Mouse (Mus musculus) layer of hippocampus, adult 2 months (tissue): ENCODE data around the gene 2610028H24Rik. TPM values are rescaled to one million over a fixed set of nuclear protein-coding genes. Genes with fewer than 3 reads are reported as not detected.

Source experiments
- DNase-seq, 2 experiments: peaks; one replicate each; pipeline ENCODE4 v3.0.0; 2022; ENCODE audit warnings: low spot score in 2 of 2
- H3K27ac ChIP-seq: fragments of 200-600 bp; 2 replicates; pipeline ENCODE4 v1.8.1; 2022
- H3K4me3 ChIP-seq: fragments of 200-600 bp; 2 replicates; pipeline ENCODE4 v1.8.1; 2022; ENCODE audit warnings: mild to moderate bottlenecking
- CTCF ChIP-seq: fragments of 200-600 bp; conservative IDR thresholded peaks from 2 replicates; pipeline ENCODE4 v1.8.1; 2022; ENCODE audit warnings: antibody characterized with exemption, mild to moderate bottlenecking, moderate library complexity
- total RNA-seq, 2 experiments: library from RNA; stranded (reverse); gene quantifications; 2 replicates each; pipeline ENCODE4 v1.2.3; 2021

The 2610028H24Rik gene
- total RNA-seq, 2 experiments from 2014 or later: not detected

DNA sequence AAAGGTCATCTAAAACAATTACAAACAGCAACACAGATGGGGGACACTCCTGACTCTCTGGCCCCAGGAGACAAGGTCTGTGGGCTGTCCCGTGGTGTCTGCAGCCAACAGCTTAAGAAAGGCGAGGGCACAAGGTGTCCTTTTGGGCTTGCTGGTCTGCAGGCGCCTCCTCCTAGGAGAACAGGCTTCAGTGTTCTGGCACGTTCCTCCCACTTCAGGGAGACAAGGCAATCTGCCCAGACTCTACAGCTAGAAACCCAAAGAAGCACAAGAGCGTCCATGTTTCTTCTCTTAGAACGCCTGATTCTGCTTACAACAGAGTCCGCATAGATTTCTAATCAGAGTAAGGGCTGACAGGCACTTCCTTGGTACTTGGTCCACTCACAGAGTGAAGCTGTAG lies 13.4 kb downstream of the 2610028H24Rik start:
- TF ChIP-seq CTCF: no peak
- DNase-seq: peak in 1 of 2 experiments; percentile 9
- Histone ChIP-seq H3K27ac (0 out of 2 replicates have a peak overlapping the region, but pooled peaks have one; percentile 39), H3K4me3 (no peak overlapping the region)

DNA sequence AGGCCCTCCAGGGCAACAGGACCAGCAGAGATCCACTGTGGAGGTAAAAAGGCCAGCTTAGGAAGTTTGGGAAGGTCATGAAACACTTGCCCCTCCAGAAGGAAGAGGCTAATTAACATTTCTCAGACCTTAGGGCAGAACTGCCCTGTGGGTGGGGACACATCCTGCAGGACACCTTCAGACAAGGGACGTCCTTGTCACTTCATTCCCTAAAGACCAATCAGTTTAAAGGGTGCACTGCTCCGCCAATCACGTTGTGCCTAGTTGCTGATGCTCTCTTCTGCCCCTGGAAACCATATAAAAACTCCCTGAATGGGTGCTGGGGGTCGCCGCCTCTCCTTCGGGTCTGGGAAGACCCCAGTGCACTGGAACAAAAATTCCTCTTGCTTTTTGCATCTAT lies 13.8 kb downstream of the 2610028H24Rik start:
- no peak for TF ChIP-seq CTCF
- H3K4me3 ChIP-seq: no peak overlapping the region
- 0 out of 2 replicates have a peak overlapping the region, but pooled peaks have one; percentile 39 for H3K27ac ChIP-seq
- no peak for DNase-seq

DNA sequence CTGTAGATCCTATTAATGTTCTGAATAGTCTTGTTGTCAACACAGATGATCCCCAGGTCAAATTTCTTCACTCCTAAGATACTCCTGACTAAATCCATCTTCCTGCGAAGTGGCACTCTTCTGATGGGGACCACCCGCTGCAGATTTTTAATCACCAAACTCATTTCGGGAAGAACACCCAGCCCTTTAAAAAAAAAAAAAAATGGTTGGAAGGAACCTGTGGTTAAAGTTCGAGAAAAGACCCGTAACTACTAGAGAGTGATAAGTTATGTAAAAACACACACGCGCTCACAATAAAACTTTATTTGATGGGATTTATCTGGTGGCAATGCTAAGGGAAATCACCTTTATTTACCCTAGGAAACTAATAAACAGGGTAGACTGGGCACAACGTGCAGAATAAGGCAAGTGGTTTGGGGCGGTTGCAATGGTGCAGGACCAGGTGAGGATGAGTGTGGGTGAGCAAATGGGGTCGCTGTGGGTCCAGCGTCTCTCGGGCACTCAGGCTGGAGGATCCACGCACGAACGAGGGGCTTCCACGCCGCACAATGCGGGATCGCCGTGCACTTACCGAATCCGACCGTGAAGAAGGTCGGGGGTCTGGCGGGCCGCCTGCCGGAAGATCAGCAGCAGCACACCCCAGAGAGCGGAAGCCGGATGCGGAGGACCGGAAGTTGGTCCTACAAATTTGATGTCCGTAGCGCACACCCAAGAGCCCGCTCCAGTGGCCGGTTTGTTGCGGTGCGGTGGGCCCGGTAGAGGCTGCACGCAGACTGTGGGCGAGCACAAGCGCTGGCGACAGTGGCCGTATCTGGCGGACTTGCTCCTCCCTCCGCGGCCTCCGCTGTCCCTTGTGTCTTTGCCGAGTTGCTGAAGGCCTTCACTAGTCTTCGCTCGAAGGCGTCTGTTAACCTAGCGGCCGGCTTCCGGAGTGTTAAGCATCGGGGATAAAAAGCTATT lies 19.6 kb downstream of the 2610028H24Rik start, which contains the start of the genes Mcm3ap and Ybey:
Mcm3ap (plus strand) TSS at position 725 of the 960 bp plus-strand sequence.
Ybey (minus strand) TSS at position 912 of the 960 bp plus-strand sequence.
- Histone ChIP-seq H3K27ac (peak within 1 kb of the TSS; percentile 96), H3K4me3 (peak within 1 kb of the TSS; percentile 74)
- TF ChIP-seq CTCF: peak; percentile 78
- DNase-seq: peak; percentile 84 to 90

DNA sequence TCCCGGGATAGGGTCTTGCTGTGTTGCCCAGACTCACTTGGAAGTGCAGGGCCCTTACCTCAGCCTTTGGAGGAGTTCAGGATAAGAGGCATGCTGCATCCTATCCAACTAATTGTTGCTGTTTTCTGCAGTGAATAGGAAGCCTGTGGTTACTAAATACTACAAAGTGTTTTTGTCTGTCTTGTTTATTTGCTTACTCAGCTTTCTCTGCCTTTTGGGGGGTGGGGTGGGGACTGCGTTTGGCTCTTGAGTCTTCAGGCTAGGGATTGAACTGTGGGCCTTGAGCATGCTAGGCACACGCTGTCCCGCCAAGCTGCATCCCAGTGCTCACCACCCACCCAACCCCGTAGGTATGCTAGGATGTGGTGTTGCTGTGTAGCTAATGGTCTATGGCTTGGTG lies 24.9 kb downstream of the 2610028H24Rik start:
- no peak overlapping the region for H3K4me3 ChIP-seq
- no peak overlapping the region for H3K27ac ChIP-seq
- no peak for TF ChIP-seq CTCF
- DNase-seq: no peak

DNA sequence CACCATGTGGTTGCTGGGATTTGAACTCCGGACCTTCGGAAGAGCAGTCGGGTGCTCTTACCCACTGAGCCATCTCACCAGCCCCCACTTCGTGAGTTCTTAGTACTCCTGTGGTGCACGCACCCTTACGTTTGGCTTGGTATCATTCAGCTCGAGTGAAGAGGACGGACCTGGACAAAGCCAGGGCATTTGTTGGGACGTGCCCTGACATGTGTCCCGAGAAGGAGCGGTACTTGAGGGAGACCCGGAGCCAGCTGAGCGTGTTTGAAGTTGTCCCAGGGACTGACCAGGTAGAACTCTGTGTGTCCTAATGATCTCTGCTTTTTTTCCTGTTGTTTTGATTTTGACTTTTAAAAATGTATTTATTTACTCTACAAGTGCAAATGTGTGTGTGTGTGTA lies 32.0 kb downstream of the 2610028H24Rik start:
- no peak for DNase-seq
- no peak overlapping the region for H3K27ac ChIP-seq
- no peak for TF ChIP-seq CTCF
- H3K4me3 ChIP-seq: no peak overlapping the region

DNA sequence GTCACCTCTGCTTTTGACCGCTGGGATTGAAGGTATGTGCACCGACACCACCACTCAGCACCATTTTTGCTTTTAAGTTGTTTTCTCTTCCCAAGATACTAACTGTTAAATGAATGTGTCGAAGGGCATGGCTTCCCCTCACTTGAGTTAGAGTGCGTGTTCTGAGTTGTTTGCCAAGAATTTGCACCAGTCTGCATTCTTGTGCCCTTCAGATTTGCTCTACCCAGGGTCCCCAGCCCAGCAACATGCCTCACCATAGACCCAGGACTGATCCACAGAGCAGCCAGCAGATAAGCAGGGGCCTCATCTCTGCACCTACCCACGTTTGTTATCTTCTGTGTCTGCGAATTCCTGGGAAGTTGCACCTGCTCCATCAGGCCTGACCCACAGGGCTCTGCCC lies 32.6 kb downstream of the 2610028H24Rik start:
- DNase-seq: no peak
- no peak for TF ChIP-seq CTCF
- Histone ChIP-seq H3K27ac (no peak overlapping the region), H3K4me3 (no peak overlapping the region)

DNA sequence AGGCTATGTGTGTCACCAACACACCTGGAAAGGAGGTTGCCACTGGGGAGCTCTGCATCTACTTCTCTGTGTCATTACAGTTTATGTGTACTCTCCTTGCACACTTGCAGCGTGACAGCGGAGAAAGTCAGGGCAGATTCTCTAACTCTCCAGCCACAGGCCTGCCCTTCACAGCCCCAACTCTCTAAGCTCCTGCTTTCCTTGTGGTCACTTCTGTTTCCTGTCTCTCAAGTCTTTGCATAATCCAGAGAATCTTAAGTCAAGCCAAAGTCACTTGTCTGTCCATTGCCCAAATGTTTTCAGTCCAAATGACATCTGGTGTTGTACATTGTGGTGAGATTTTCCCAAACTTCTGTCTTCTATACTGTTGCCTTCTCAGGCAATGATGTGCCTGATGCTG lies 37.4 kb downstream of the 2610028H24Rik start:
- DNase-seq: no peak
- no peak overlapping the region for H3K27ac ChIP-seq
- TF ChIP-seq CTCF: no peak

DNA sequence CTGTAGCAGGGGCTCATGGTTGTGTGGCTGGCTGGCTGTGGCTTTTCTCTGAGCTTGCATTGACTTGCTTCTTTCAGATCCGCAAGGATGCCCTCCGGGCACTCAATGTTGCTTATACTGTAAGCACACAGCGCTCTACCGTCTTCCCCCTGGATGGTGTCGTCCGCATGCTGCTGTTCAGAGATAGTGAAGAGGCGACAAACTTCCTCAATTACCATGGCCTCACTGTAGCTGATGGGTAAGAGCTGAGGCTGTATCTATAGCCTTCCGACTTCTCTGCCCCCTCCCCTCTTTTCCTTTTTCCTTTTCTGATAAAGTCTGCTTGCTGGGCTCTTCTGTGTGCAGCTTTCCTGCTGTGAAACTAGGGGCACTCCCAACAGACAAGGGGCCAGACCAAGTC lies 39.4 kb downstream of the 2610028H24Rik start:
- no peak for DNase-seq
- Histone ChIP-seq H3K4me3 (no peak overlapping the region), H3K27ac (no peak overlapping the region)
- no peak for TF ChIP-seq CTCF

More for the DNA sequence above, 37.4 kb downstream of the 2610028H24Rik start:
- H3K4me3 ChIP-seq: no peak overlapping the region

DNA sequence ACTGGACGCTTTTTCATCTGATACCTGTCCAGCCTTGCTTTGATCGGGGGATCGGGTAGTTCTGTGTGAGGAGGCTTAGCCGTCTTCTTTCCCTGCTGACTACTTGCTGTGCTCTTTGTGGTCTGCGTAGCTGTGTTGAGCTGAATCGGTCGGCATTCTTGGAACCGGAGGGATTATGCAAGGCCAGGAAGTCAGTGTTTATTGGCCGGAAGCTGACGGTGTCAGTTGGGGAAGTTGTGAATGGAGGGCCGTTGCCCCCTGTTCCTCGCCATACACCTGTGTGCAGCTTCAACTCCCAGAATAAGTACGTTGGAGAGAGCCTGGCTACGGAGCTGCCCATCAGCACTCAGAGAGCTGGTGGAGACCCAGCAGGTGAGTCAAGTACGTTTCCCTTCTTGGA lies 40.3 kb downstream of the 2610028H24Rik start:
- DNase-seq: no peak
- Histone ChIP-seq H3K27ac (no peak overlapping the region), H3K4me3 (no peak overlapping the region)
- no peak for TF ChIP-seq CTCF

DNA sequence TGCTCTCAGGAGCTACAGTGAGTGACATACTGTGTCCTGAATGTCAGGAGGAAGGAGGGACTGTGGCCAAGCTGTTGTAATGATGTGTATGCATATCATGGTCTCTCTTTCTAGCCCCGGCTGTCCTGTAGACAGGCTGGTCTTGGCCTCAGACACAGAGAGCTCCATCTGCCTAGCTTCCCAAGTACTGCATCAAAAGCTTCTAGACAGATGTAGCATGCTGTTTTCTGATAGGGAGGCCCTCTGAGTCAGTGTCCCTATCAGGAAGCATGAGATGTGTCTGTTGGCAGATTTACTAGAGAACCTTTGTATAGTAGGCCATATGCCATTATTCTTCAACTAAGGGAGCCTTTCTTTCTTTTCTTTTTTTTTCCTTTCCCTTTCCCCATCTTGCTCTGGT lies 44.6 kb downstream of the 2610028H24Rik start:
- Histone ChIP-seq H3K27ac (no peak overlapping the region), H3K4me3 (no peak overlapping the region)
- no peak for DNase-seq
- peak; percentile 55 for TF ChIP-seq CTCF

DNA sequence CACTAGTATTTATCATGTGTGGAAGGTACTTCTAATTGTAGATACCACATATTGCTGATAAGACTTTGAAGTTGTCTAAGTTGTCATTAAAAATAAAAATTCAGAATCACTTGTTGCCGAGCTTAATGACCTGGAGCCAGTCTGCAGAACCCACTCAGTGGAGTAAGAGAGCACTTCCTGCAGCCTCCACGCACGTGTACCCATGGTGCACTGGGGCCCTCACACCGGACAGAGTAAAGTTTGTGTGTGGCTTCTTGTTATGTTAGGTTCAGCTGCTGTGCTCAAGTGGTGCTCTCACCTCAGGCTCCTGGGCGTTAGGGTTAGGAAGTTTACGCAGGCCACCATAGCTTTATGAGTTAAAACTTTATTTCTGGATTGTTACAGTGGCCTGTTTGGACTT lies 46.6 kb downstream of the 2610028H24Rik start:
- H3K4me3 ChIP-seq: no peak overlapping the region
- no peak for DNase-seq
- no peak overlapping the region for H3K27ac ChIP-seq
- TF ChIP-seq CTCF: no peak

DNA sequence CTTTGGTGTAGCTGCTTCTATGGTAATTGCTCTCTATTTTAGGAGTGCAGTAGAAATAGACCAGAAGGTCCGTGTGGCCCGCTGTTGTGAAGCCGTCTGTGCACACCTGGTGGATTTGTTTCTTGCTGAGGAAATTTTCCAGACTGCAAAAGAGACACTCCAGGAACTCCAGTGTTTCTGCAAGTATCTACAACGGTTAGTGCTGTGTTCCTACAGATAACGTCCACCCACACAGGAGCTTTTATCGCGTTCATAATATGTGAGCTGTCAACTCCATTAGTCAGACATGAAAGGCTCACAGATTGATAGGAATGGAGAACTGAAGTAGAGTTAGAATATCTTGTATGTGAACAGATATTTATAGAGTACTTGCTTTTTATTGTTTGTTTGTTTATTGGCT lies 47.5 kb downstream of the 2610028H24Rik start:
- H3K27ac ChIP-seq: no peak overlapping the region
- no peak overlapping the region for H3K4me3 ChIP-seq
- peak; percentile 20 to 26 for DNase-seq
- TF ChIP-seq CTCF: no peak

DNA sequence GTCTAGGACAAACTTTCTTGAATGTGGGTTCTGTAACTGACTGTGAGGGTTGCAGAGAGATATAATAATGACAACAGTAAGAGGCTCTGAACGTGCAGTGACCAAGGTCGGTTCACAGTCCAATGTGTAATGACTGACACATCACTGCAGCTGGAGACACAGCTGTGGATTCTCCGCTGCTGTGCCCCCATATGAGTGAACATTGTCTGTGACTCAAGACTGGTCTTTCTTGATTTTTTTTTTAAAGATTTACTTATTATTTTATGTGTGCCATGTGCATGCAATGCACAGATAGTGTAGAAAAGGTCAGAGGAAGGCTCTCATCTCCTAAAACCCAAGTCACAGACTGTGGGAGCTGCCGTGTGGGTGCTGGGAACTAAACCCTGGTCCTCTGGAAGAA lies 48.6 kb downstream of the 2610028H24Rik start:
- TF ChIP-seq CTCF: no peak
- Histone ChIP-seq H3K4me3 (no peak overlapping the region), H3K27ac (no peak overlapping the region)
- no peak for DNase-seq

DNA sequence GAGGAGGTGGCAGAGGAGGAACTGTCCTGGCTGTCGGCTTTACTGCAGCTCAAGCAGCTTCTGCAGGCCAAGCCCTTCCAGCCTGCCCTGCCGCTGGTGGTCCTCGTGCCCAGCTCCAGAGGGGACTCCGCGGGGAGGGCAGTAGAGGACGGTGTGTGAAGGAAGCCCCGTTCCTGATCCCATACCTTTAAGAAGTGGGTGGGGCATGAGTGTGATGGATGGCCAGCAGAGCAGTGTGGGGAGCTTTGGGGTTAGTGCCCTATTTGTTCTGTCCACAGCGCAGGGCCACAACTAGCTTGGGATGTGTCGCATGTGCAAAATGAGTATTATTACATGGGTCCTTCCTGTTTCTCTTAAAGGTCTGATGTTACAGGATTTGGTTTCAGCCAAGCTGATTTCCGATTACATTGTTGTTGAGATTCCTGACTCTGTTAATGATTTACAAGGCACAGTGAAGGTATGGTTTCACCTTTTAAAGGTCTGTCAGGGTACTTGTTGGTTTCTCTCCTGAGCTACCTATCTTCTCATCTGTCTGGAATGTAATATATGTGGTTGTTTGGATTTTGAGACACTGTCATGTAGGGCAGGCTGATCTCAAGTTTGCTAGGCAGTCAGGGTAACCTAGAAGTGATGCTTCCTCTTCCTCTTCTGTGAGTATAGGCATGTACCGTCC lies 55.5 kb downstream of the 2610028H24Rik start:
- TF ChIP-seq CTCF: no peak
- H3K4me3 ChIP-seq: no peak overlapping the region
- no peak for DNase-seq

More for the DNA sequence above, 55.5 kb downstream of the 2610028H24Rik start:
- no peak overlapping the region for H3K27ac ChIP-seq
